Mouse (Mus musculus) kidney, adult 18-20 months (tissue): Measurements from ENCODE around the gene Camkv.

Experiments
- DNase-seq: peaks from one replicate; pipeline ENCODE4 v3.0.0; 2021

Camkv gene

DNA sequence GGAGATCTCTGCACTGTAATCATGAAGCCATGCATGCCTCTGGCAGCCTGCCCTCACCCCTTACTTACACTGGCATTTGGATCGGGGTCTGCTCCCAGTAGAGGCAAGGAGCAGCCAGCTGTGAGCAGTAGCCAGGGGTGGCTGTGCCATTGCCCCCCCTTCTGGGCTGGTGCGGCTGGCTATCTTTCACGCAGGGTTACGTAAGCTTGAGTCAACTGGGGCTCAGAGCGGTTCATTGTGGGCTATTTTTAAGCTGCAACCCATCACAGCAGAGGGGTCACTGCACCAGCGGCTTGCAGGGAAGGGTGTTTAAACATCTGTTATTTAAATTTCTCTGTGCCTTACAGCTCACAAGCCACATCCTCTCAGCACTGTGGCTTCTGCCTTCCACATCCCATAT, 11.5 kb upstream of the Camkv start:
- no peak for DNase-seq

DNA sequence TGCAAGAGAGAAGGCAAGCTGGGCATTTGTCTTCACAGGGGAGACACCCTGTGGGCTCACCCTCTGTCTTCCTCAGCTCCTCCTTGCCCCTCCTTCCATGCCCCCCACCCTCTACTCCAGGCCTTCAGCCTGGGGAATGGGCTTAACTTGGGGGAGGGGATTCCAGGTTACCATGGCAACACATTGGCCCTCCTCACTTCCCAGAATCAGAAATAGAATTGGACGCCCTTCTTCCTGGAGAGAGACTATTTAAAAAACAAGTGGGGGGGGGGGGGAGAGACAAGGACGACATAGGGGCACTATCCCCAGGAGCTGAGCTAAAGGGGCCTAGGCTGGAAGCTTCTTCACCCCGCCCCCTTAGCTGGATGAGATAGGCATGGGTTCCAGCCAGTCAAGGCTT, 10.2 kb upstream of the Camkv start:
- no peak for DNase-seq

DNA sequence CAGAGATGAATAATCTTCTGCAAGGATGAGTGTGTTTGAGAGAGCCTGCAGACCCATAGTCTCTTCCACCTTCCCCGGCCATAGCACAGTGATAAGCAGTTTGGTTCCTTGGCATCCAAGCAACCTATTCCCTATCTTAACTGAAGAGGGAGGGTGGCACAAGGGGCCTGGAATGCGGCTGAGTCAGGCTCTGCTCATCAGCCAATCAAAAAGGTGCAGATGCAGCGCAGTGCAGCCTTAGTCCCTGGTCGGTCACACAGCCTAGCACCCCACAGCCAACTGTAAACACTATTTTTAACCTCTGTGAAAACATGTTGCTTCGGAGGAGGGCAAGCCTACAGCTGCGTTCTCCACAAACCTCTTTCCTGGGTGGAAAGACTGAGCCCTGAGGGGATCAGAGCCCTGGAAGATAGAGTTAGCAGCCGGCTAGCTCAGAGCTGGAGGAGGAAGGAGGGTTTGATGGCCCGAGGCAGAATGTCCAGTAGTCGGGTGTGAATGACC, 8.5 kb upstream of the Camkv start:
- no peak for DNase-seq

DNA sequence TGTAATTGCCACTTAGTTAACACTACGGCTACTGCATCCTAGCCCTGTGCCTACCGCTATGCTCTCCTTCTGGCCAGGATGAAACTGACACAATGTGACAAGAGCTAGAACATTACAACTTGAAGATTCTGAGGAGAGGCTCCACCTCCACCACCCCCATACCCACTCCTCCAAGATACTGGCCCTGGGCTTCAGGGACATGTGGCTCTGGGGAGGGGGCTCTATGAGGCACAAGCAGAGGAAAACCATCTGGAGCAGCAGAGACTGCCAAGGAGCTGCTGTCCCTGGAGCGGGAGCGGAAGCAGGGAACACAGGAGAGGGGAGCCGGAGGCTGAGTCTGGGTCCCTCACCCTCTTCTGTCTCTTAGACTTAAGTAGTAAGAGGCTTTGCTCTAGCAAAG, 7.7 kb upstream of the Camkv start:
- DNase-seq = no peak

DNA sequence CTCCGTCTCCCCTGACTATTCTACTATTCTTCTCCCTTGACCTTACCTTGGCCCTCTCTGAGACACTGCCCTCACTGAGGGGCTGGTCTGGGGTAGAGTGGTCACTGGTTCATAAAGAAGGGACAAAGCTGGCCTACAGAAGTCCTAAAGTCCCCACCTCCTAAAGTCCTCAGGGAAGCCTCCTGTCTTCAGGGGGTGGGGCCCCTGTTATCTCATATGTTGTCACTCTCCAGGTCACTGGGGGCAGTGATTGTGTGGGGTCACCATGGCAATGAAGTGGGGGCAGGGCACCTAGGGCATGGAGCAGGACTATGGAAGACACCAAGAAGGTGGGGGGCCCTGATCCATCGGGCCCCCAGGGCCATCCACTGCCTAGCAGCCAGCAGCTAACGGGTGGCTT, 7.3 kb upstream of the Camkv start, which contains the start of gene Actl11:
Gene Actl11 (plus strand): TSS at position 301 of the 400 bp plus-strand sequence.
- DNase-seq = no peak

DNA sequence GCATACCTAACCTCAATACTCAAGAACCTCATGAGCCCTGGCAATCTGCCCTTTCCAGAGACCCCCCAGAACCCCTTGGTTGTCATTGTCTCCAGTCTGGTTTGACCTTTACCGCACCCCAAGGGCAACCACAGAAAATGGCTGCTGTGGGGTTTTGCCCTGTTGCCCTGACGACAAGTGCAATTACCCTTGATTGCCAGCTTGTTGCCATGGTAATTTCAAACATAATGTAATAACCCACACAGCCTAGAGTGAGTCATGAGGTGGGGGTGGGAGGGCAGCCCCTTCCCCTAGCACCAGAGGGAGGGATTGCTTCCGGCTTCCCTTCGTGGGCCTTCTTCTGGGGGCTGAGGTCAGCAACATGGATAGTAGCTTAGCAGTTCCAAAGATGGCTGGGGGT, 3.3 kb upstream of the Camkv start:
- no peak for DNase-seq

DNA sequence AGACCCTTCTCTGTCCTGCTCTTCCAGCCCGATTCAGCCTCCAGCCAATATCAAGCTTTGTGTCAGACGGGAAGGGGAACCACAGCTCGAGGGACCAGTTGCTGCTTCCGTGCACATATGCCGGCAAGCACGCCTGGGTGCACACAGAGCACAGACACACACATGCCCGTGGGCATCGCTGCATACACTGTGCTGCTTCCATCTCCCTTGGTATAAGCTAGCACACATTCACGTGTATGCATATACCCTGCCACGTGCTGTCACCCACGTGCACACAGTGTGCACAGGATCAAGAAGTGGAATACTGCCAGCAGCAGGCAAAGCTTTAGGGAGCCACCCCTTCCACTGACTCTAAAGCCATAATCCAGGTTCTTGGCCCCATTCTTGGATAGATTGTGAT, 1.3 kb upstream of the Camkv start:
- no peak for DNase-seq

DNA sequence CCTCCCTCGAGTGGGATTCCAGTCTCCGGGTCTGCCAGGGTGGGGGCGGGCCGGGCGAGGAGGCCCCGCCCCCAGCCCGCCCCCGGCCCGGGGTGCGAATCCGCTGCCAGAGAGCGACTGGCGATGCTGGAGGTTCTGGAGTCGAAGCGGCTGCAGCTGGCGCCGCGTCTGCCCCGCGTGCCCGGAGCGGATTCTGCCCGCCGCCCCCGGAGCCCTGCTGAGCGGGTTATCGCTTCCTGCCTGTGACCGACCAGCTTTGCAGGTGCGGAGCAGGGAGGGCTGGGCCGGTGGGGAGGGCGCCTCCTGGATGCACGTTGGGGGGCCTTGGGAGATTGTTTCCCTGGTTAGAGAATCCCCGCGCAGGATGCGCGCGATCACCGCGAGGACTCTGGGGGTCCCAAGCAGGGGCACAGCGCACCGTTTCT, 328 bp downstream of the Camkv start:
- no peak for DNase-seq

DNA sequence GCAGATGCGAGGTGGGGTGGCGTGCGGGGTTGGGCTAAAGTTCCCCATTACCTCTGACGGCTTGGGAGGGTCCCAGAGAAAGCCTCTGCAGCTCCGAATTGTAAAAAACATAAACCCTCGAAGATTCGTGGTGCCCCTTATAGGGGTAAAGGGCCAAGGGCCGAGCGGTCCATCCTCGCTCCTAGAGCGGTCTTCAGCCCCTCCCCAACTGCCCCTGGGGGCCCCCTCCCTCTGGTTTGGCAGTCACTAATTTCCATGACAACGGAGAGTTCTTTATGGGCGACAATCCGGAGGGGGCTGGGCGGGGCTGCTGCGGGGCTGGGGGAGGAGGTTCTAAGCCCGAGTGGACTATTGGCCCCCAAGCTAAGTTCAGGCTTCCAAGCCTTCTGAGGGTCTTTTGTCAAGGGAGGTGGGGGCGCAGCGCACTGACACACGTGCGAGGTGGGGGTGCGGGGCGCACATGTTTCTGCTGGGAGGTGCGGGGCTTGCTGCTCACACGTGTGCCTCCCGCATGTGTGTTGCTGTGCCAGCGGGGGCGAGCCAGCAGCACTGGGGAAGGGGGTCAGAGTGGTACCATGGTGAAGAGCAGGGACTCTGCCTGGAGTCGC, 845 bp downstream of the Camkv start:
- DNase-seq = no peak

DNA sequence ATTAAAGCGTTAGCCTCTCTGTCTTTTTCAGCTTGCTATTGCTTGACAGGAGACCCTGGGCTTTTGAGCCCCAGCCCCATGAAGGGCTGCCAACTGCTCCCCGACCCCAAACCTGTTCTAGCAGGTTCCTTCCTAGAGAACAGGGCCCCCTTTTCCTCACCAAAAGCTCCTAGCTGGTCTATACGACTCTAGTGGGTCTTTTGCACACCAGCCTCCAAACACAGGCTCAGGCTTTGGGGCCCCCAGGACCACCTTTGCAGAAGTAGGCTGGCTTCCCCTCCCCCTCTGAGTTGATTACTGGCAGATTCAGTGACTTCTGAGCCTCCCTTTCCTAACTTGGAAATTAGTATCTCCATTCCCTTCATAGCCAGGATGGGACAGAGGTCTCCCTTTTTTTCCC, 1.4 kb downstream of the Camkv start:
- no peak for DNase-seq

DNA sequence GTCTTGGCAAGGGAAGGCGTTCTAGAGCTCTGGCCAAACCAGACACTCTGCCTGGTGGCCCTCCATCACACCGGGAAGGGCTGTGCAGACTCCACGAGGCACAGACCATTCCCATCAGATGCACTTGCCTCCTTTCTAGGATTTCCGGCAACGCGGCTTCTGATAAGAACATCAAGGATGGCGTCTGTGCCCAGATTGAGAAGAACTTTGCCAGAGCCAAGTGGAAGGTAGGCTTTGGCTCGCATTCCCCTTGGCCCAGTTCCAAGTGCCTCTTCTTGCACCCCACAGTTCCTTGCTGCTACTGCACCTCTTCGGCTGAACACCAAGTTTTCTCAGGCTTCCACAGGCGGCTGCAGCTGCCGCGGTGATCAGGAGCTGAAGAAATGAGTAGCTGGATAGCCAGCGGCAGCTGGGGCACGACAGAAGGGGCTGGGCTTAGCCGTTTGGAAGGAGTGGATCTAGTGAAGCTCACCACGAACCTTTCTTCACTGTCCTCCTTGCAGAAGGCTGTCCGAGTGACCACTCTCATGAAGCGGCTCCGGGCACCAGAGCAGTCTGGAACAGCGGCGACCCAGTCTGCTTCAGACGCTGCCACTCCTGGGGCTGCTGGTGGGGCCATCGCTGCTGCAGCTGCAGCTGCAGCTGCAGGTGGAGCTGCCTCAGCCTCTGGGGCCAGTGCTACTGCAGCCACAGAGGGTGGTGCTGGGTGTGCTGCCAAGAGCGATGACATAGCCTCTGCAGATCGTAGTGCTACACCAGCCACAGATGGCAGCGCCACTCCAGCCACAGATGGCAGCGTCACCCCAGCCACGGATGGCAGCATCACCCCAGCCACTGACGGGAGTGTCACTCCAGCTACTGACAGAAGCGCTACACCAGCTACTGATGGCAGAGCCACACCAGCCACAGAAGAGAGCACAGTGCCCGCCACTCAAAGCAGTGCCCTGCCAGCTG, 12.0 kb downstream of the Camkv start:
- DNase-seq = no peak

DNA sequence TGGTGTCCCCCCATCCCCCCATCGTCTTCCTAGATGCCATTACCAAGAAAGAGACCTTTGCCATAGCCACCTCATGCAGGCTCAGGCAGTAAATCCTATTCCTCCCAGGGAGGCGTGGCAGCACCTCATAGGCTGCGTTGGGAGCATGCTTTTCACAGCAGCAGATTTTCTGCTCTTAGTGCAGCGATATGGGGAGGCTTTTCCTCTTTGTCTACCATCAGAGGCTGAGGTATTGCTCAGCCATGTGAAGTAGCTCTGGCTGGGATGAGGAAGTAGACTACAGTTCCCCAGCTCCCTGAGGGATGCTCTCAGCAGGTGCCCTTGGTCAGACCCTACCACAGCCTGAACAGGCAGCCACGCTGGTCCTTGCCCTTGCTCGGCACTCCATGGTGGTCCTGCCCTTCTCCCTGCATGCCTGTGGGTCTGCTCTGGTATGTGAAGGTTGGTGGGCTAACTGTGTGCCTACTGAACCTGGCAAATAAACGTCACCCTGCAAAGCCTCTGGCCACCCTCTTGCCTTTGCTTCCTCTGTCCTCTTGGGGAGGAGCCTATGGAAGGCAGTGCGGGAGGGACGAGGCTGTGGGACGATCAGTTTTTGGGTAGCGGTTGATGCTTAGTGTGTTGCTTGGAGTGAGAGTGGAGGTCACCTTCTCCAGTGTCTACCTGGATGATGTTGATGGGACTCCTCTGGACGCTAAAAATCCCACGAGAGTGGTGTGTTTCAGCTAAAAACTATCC, 13.9 kb downstream of the Camkv start:
- DNase-seq = no peak

DNA sequence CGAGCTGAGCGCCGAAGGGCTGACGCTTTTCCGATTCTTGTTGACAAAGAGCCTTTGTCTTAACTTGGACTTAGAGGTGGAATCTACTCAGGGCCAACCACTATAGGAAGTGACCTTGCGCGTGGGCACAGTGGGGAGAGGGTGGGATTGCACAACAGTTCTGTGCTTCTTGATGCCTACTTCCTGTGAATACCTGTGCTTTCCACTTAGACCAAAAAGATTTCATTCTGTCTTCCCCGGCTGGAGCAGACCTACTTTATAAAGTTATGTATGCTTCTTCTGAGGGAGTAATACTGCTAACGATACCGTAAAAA, 14.4 kb downstream of the Camkv start, which contains the start of gene Traip:
Gene Traip (plus strand): TSS at position 215 of the 314 bp plus-strand sequence.
- no peak for DNase-seq

DNA sequence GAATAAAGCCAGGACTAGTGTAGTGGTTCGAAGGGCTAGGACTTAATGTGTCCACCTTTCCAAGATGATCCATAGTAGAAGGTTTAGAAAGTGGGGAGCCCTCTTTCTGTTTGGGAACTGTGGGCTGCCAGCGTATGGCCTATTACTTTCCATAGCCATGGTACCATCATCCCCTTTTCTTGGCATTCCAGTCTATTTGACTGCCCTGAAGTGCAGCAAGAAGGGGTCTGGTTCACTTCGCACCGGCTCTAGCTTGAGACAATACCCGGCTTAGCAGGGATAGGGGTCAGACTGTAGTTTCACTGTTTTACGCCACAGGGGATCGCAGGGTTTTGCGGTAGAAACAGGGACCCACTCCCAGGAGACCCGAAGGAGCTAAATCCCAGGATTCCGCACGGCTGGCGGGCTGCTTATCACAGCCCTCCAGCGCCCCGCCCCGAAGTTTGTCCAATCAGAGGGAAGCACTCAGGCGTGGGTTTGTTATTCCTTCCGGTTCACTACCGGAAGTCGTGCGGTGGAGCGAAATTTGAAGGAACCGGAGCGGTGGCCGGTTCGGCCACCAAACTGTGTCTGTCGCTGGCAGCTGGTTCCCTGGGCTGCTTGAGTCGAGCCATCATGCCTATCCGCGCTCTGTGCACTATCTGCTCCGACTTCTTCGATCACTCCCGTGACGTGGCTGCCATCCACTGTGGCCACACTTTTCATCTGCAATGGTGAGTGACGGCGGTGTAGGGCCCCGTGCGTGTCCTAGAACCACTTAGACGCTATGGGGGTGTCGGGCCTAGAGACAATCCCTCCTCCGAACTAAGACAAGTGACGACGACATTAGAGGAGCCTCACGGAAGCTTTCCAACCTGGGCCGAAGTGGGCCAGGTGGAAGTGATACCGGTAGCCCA, 15.2 kb downstream of the Camkv start:
- DNase-seq = peak; percentile 92

DNA sequence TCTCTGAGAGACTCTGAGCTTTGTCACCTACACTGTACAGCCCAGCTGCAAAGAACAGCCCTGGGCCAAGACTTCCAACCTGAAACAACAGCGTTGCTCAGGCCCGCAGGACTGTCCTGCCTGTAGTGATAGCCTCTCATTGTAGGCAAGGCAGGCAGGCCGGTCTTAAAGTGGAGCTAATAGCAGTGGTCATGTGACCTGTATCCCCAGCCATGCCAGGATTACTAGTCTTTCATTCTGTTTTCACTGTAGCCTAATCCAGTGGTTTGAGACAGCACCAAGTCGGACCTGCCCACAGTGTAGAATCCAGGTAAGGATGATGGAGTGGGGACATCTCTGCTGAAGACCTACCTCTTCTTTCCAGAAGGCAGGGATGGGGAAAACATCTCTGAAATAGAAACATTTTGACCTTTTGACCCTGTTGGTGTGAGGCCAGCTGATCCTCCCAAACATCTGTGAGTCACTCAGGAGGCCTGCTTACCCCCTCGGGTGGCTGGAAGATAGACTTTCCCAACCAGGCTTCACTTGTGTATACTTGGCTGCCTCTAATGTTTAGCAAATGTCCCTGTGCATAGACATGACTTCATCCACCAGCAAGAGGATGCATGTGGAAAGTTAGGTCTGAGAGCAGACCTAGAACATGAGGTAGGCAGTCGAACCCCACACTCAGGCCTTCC, 20.3 kb downstream of the Camkv start:
- no peak for DNase-seq

DNA sequence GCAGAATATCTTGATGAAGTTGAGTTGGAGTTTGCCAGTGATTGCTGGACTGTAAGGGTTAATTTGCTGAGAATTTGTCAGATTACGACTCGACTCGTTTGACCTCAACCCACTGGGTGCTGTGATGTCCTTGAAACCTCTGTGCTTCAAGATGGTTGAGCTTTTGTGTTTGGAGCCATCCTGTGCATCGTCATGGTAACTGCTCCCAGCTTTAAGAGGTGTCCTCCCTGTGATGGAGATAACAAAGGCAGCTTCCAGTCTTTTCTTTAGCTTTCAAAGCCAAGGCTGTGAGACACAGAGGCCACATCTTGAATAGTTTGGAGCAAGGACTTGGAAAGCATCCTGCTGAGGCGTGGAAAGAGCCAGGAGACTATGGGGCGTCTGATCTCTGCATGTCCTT, 21.7 kb downstream of the Camkv start:
- no peak for DNase-seq

DNA sequence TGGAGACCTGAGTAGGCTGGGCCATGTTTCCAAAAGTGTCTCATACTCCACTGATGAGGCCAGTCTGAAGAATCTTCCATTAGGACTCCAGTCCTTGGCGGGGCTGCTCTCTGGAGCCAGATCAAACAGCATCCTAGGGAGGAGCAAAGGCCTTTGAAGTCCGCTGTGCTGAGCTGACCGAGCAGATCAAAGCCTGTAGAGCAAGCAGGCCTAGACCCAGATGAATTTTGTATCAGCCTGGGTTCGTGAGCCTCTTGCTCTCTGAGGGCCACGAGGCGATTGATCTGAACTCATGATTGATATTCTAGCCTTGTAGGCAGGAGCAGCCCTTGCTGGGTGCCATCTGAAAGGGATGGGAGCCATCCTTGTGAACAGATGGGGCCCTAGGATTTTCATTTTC, 24.4 kb downstream of the Camkv start:
- no peak for DNase-seq

DNA sequence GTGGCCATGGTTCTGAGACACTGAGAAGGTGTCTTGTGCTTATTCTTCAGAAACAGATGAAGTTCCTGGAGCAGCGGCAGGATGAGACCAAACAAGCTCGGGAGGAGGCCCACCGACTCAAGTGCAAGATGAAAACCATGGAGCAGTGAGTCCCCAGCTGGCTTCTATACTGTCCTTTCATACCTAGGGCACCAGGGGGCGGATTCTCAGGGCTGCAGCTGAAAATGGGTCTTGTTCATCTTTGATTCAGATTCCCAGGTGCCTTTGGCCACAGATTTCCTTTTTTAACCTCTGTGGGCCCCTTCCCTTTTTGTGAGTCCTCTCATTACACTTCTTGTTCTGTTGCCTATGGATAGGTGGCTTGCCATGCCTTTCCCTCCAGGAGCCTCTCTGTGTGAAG, 25.5 kb downstream of the Camkv start:
- no peak for DNase-seq

DNA sequence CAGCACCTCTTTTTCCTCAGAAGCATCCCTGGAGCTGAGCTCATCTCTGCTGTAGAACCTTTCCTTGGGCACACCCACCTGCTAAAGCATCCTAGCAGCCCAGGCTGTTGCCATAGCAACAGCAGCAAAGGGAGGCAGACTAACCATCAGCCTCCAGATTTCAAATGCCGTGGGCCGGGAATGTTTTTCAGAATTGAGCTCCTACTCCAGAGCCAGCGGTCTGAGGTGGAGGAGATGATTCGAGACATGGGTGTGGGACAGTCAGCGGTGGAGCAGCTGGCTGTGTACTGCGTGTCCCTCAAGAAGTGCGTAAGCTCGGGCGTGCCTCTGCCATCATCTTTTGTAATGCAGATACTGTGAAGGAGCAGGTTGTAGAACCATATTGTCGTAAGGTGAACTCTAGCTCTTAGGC, 25.9 kb downstream of the Camkv start:
- no peak for DNase-seq

DNA sequence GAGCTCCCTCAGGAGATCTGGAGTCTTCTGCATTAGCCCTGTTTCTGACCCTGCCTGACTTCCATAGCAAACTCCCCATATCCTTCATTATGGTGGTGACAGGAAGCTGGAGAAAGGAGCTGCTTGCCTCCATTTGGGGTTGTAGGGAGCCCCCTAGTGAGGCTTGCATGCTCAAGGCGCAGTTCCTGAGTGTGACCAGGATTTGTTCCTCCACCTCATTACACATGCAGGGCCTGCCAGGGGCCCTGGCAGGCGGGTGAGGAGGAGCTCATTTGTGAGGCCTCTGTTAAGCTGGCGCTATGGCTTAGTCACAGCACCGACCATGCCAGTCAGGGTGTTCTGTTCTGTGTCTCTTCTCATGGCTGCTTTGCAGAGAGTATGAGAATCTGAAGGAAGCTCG, 26.4 kb downstream of the Camkv start:
- no peak for DNase-seq

DNA sequence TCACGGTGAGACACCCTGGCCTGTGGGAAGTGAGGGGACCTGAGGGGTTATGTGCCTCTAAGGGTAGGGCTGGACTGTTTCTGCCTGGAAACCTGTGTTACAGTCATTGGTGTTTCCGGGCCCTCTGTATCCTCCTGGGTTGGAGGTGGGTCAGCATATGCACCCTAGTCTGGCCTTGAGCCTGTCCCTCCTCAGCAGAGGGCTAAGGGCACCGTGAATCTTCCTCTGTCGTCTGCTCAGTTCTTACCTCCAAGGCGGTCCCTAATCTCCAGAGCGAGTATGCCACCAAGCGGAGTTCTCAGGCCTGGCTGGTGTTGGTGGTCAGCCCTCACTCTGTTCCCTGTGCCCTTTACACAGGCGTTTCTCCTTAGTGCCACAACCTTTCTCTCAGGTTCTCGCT, 27.4 kb downstream of the Camkv start:
- DNase-seq = no peak

DNA sequence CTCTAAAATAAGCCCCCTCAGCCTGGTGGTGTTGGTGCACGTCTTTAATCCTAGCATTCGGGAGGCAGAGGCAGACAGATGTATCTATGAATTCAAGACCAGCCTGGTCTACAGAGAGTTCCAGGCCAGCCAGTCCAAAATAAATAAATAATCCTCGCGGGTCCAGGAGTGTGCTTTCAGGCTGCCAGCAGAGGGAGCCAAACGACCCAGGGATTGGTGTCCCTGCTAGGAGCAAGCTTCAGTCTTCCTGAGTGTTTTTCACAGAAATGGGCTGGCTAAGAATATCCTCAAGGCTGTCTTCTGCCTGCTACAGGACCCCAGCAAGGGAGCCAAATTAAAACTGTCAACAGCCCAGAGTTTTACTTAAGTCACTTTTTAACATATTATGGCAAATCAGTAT, 28.2 kb downstream of the Camkv start:
- DNase-seq = peak; percentile 78
